Mouse (Mus musculus) urinary bladder, postnatal 25 days (tissue): ENCODE measurements around the gene Tmem199.
A peak's percentile ranks its signal among the peaks of the same experiment; 100 is the strongest.

Experiments used
- DNase-seq: peaks from one replicate; pipeline ENCODE4 v3.0.0; 2022; ENCODE audit warnings: low spot score

Tmem199 gene

GRCm38 (mm10) chr11:78475289-78475688, 36.7 kb downstream of the Tmem199 start:
- no peak for DNase-seq

GRCm38 (mm10) chr11:78471326-78472103, 40.5 kb downstream of the Tmem199 start:
- DNase-seq, result no peak

- DNase-seq, result no peak
These were observed 44.0 kb downstream of the Tmem199 start for GRCm38 (mm10) chr11:78467932-78468331.

- DNase-seq, result no peak
These were observed 44.5 kb downstream of the Tmem199 start for GRCm38 (mm10) chr11:78467515-78467914.

GRCm38 (mm10) chr11:78466242-78466912, 45.6 kb downstream of the Tmem199 start:
- no peak for DNase-seq

GRCm38 (mm10) chr11:78465568-78466180, 46.3 kb downstream of the Tmem199 start, which contains the start of gene Slc46a1:
Slc46a1 (plus strand) TSS chr11:78465697.
- DNase-seq, result peak; percentile 78

- no peak for DNase-seq
These were observed 46.9 kb downstream of the Tmem199 start for GRCm38 (mm10) chr11:78465116-78465515.

- no peak for DNase-seq
These were observed 48.5 kb downstream of the Tmem199 start for GRCm38 (mm10) chr11:78463286-78464036.

GRCm38 (mm10) chr11:78462669-78463068, 49.3 kb downstream of the Tmem199 start:
- DNase-seq, result no peak

- no peak for DNase-seq
These were observed 50.1 kb downstream of the Tmem199 start for GRCm38 (mm10) chr11:78461894-78462293.

GRCm38 (mm10) chr11:78458740-78459139, 53.2 kb downstream of the Tmem199 start:
- DNase-seq, result no peak
